Mouse (Mus musculus) monocyte, adult 5-6 weeks (primary cell): ENCODE measurements around the gene Lrrc49. TPM values are rescaled to one million over a fixed set of nuclear protein-coding genes. Genes with fewer than 3 reads are reported as not detected.

ENCODE experiments used
- ATAC-seq: fragments of 153-309, 156-312 bp; replicated peaks from 2 replicates; pipeline ENCODE4 v1.8.0; 2017; ENCODE audit warnings: mild to moderate bottlenecking; ENCODE audit not compliant: low TSS enrichment, insufficient number of reproducible peaks, severe bottlenecking, poor library complexity, low FRiP score
- total RNA-seq: library from RNA; stranded (forward); fragments of 200-1000, 200-491, 200-594 nt; gene quantifications from 3 replicates; pipeline ENCODE4 v1.2.3, GENCODE M21; 2017

Gene Lrrc49
- total RNA-seq, 1 experiment from 2014 or later = 0.86 TPM

GRCm38 (mm10) chr9:60681005-60681404 is 7.0 kb downstream of the Lrrc49 start:
- no peak for ATAC-seq

- no peak for ATAC-seq
Measured at GRCm38 (mm10) chr9:60678913-60679312, 9.0 kb downstream of the Lrrc49 start.

GRCm38 (mm10) chr9:60676429-60676828 is 11.5 kb downstream of the Lrrc49 start:
- ATAC-seq = no peak

GRCm38 (mm10) chr9:60674780-60675179 is 13.2 kb downstream of the Lrrc49 start:
- no peak for ATAC-seq

- no peak for ATAC-seq
Measured at GRCm38 (mm10) chr9:60672568-60672967, 15.4 kb downstream of the Lrrc49 start.

GRCm38 (mm10) chr9:60668886-60669285 is 19.1 kb downstream of the Lrrc49 start:
- ATAC-seq = no peak

GRCm38 (mm10) chr9:60665535-60665934 is 22.4 kb downstream of the Lrrc49 start:
- ATAC-seq = no peak

- ATAC-seq = no peak
Measured at GRCm38 (mm10) chr9:60664866-60665265, 23.1 kb downstream of the Lrrc49 start.

GRCm38 (mm10) chr9:60664385-60664784 is 23.6 kb downstream of the Lrrc49 start:
- no peak for ATAC-seq

- ATAC-seq = no peak
Measured at GRCm38 (mm10) chr9:60662936-60663335, 25.0 kb downstream of the Lrrc49 start.

- no peak for ATAC-seq
Measured at GRCm38 (mm10) chr9:60653582-60653981, 34.4 kb downstream of the Lrrc49 start.

GRCm38 (mm10) chr9:60653137-60653536 is 34.8 kb downstream of the Lrrc49 start:
- no peak for ATAC-seq

- ATAC-seq = no peak
Measured at GRCm38 (mm10) chr9:60650277-60650676, 37.7 kb downstream of the Lrrc49 start.

GRCm38 (mm10) chr9:60648981-60649975 is 38.7 kb downstream of the Lrrc49 start:
- no peak for ATAC-seq

GRCm38 (mm10) chr9:60633601-60634000 is 54.4 kb downstream of the Lrrc49 start:
- no peak for ATAC-seq

GRCm38 (mm10) chr9:60626311-60626791 is 61.6 kb downstream of the Lrrc49 start:
- no peak for ATAC-seq

- ATAC-seq = no peak
Measured at GRCm38 (mm10) chr9:60625895-60626294, 62.1 kb downstream of the Lrrc49 start.

- ATAC-seq = no peak
Measured at GRCm38 (mm10) chr9:60616946-60617345, 71.0 kb downstream of the Lrrc49 start.

- ATAC-seq = no peak
Measured at GRCm38 (mm10) chr9:60616359-60616758, 71.6 kb downstream of the Lrrc49 start.

- ATAC-seq = no peak
Measured at GRCm38 (mm10) chr9:60612260-60612659, 75.7 kb downstream of the Lrrc49 start.
